Mouse (Mus musculus) megakaryocyte, embryonic 14.5 days (primary cell): ENCODE measurements around the gene Ric8a.

Experiments
- FLI1 ChIP-seq: IDR thresholded peaks from 2 replicates; pipeline ENCODE4 v1.6.1; 2012; ENCODE audit warnings: low read length, inconsistent platforms, mixed read lengths
- GATA1 ChIP-seq: IDR thresholded peaks from 3 replicates; pipeline ENCODE4 v1.6.1; 2012; ENCODE audit warnings: mixed read lengths, low read length, inconsistent platforms, borderline replicate concordance

- TF ChIP-seq FLI1 (0 out of 2 replicates have a peak, but pooled peaks have one; percentile 28), GATA1 (no peak)
These were observed 22.6 kb downstream of the Ric8a start for GRCm38 (mm10) chr7:140879355-140879754.
